Mouse (Mus musculus): ENCODE data around the gene Slc15a1. TPM values are rescaled to one million over a fixed set of nuclear protein-coding genes. Genes with fewer than 3 reads are reported as not detected.

Slc15a1 gene
- polyA plus RNA-seq, 1 experiment from 2014 or later = 0.35 TPM

DNA sequence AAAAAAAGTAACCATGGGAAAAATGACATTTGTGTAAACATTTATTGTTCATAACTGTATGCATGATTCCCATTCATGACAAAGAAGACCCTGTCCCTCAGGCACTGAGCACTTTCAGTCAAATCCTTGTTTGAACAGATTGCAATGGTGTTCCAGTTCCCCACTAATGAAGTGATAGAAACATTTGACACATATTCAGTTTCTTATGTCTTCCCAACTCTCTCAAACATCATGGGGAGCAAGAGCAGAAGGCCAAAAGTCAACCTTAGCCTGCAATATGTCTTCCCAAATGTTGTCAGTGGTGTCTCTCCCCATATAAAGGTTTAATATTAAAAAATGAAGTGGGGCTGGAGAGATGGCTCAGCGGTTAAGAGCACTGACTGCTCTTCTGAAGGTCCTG lies 19.3 kb downstream of the Slc15a1 start:
- Histone ChIP-seq H3K27ac (no peak overlapping the region), H3K9ac (no peak overlapping the region), H3K4me1 (no peaks in the 10 kb centered on the region), H3K9me3 (replicated peaks) (no peaks in the 10 kb centered on the region), H3K4me3 (replicated peaks) (no peak overlapping the region), H3K4me2 (no peak overlapping the region), H3K36me3 (no peaks in the 10 kb centered on the region), H3K27me3 (no peaks in the 10 kb centered on the region)
- no peak for ATAC-seq (replicated peaks; ENCODE audit: low FRiP score)
- 91% methylated on average over 1 of the region's 1 CpGs for WGBS

DNA sequence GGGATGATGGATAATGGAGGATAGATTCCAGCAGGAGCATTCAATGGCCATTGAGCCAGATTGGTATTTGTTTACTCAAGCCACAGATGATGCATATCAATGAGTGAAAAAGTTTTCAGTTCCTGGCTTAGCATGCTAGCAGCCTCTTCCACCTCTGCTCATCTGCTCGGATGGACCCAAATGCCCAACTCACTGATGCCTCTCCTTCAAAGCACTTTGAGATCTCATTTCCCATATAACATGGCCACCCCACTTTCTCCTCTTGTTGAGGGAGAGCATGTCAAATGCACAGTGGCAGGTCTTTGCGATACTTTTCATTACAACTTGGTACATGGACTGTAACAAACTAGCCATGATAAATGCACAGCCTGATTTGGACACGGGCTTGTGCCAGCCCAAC lies 20.6 kb downstream of the Slc15a1 start:
- Histone ChIP-seq H3K36me3 (no peaks in the 10 kb centered on the region), H3K9me3 (replicated peaks) (no peaks in the 10 kb centered on the region), H3K9ac (no peak overlapping the region), H3K27me3 (no peaks in the 10 kb centered on the region), H3K4me3 (replicated peaks) (no peak overlapping the region), H3K4me1 (no peaks in the 10 kb centered on the region), H3K27ac (no peak overlapping the region), H3K4me2 (no peak overlapping the region)
- no peak for ATAC-seq (replicated peaks; ENCODE audit: low FRiP score)
- 85% methylated on average over 3 of the region's 3 CpGs for WGBS

DNA sequence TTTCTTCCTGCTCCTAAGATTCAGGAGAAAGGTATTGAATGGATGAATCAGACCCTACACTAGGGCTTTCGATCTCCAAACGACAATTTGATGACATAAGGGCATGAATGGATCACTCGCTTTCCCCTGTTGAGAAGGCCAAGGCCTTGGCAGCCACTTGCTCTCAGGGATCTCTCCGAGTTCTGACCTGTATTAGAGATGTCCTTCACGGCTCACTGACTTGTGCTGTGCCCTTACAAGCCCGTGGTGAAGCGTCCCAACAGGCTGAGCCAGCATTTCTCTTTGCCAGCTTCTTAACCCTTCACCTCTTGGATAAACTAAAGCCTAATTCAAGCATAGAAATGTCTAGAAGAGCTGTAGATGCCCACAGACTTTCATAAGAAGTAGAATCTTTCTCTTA lies 22.9 kb downstream of the Slc15a1 start:
- Histone ChIP-seq H3K27ac (no peak overlapping the region), H3K4me3 (replicated peaks) (no peak overlapping the region), H3K27me3 (no peaks in the 10 kb centered on the region), H3K4me1 (no peaks in the 10 kb centered on the region), H3K9me3 (replicated peaks) (no peaks in the 10 kb centered on the region), H3K4me2 (no peak overlapping the region), H3K36me3 (no peaks in the 10 kb centered on the region), H3K9ac (no peak overlapping the region)
- WGBS = 61% methylated on average over 7 of the region's 7 CpGs
- no peak for ATAC-seq (replicated peaks; ENCODE audit: low FRiP score)

DNA sequence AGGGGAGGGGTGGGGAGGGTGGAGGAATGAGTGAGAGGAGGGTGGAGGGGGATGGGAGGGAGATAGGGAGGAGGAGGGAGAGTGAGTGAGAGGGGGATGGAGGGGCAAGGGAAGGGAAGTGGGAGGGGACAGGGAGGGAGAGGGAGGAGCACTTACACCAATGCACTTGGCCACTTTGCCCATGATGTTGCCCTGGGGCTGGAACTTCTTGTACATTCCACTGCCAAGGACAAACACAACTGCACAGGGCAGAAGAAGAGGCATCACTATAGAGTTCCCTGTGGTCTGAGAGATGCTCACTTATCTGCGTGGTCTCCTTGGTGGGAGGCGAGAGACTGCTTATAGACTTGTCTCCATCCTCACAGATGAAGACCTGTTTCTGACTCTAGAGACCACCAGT lies 23.5 kb downstream of the Slc15a1 start:
- ATAC-seq (replicated peaks; ENCODE audit: low FRiP score) = no peak
- H3K27me3 ChIP-seq = no peaks in the 10 kb centered on the region
- H3K4me2 ChIP-seq = no peak overlapping the region
- H3K4me1 ChIP-seq = no peaks in the 10 kb centered on the region
- 78% methylated on average over 2 of the region's 2 CpGs for WGBS
- H3K9me3 ChIP-seq (replicated peaks) = no peaks in the 10 kb centered on the region
- H3K9ac ChIP-seq = no peak overlapping the region
- no peaks in the 10 kb centered on the region for H3K36me3 ChIP-seq
- H3K4me3 ChIP-seq (replicated peaks) = no peak overlapping the region
- H3K27ac ChIP-seq = no peak overlapping the region

DNA sequence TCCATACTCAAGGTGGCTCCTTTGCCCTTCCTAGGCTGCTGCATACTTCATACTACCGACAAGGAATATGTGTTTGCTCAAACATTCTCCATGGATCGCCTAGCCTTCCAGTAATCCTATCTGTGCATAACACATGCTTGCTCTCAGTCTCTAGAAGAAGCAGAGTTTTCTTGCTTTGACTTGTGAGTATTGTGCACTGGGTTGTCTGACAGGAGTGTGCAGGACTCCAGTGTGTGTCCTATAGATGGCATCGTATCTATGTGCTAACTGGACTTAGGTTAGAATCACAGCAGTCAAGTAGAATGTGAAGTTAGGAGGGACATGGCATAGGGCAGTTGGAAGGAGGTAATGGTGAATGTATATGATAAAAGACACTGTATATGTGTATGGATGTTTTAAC lies 26.0 kb downstream of the Slc15a1 start:
- no peak overlapping the region for H3K4me2 ChIP-seq
- H3K36me3 ChIP-seq = no peaks in the 10 kb centered on the region
- no peak overlapping the region for H3K9ac ChIP-seq
- H3K4me3 ChIP-seq (replicated peaks) = no peak overlapping the region
- no peaks in the 10 kb centered on the region for H3K4me1 ChIP-seq
- no peak overlapping the region for H3K27ac ChIP-seq
- 81% methylated on average over 3 of the region's 3 CpGs for WGBS
- no peaks in the 10 kb centered on the region for H3K9me3 ChIP-seq (replicated peaks)
- H3K27me3 ChIP-seq = no peaks in the 10 kb centered on the region
- ATAC-seq (replicated peaks; ENCODE audit: low FRiP score) = no peak

DNA sequence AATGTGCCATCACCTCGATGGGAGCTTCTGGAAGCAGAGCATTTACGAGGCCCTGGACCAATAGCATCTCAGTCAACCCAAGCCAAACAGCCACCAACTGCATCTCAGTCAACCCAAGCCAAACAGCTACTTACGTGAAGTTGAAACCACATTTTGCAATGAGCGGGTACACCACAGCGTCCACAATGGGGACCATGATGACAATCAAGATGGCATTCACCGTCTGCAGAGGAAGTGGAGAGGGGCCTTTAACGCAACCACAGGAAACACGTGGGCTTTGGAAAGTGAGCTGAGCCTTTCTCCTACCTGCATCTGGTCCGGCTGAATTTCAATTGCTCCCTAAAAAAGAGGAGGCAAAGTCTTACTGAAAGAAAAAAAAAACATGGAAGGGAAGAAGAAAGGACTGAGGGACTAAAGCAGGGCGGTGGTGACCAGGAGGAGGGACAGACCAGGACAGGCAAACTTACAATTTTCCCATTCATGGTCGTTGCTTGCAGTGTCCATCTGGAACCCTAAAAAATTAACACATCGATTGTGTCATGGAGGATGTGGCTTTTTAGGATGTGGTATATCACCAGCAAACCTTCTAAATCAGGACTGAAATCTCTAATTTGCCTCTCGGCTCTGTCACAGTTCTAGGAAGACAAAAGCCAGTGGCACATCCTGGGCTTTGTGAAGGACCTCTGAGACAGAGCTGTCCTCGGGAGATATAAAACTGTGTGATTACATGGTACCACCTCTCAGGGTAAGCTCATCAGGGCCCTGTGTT lies 26.9 kb downstream of the Slc15a1 start:
- no peak overlapping the region for H3K27ac ChIP-seq
- H3K9me3 ChIP-seq (replicated peaks) = no peaks in the 10 kb centered on the region
- H3K4me1 ChIP-seq = no peaks in the 10 kb centered on the region
- no peak overlapping the region for H3K4me2 ChIP-seq
- H3K4me3 ChIP-seq (replicated peaks) = no peak overlapping the region
- H3K9ac ChIP-seq = no peak overlapping the region
- ATAC-seq (replicated peaks; ENCODE audit: low FRiP score) = no peak
- H3K27me3 ChIP-seq = no peaks in the 10 kb centered on the region
- no peaks in the 10 kb centered on the region for H3K36me3 ChIP-seq
- 84% methylated on average over 14 of the region's 14 CpGs for WGBS

DNA sequence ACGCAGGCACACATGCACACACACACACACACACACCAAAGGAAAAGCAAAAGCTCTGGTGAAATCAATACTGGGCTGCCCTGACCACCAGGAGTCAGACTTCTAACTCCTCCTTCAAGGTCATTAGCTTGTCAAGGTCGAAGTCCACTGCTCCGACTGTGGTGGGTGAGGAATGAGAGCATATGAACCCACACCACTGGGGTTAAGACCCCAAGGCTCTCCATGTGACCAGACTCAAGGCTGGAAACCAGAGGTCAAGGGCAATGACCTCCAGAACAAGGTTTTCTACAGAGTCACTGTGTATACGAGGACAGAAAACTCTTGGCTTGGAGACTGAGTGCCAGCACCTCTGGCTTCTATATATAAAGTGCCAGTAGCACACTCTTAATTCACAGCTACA lies 31.2 kb downstream of the Slc15a1 start:
- Histone ChIP-seq H3K27me3 (no peaks in the 10 kb centered on the region), H3K27ac (no peak overlapping the region), H3K9me3 (replicated peaks) (no peaks in the 10 kb centered on the region), H3K9ac (no peak overlapping the region), H3K36me3 (no peaks in the 10 kb centered on the region), H3K4me2 (no peak overlapping the region), H3K4me3 (replicated peaks) (no peak overlapping the region), H3K4me1 (no peaks in the 10 kb centered on the region)
- WGBS = 73% methylated on average over 4 of the region's 4 CpGs
- no peak for ATAC-seq (replicated peaks; ENCODE audit: low FRiP score)

DNA sequence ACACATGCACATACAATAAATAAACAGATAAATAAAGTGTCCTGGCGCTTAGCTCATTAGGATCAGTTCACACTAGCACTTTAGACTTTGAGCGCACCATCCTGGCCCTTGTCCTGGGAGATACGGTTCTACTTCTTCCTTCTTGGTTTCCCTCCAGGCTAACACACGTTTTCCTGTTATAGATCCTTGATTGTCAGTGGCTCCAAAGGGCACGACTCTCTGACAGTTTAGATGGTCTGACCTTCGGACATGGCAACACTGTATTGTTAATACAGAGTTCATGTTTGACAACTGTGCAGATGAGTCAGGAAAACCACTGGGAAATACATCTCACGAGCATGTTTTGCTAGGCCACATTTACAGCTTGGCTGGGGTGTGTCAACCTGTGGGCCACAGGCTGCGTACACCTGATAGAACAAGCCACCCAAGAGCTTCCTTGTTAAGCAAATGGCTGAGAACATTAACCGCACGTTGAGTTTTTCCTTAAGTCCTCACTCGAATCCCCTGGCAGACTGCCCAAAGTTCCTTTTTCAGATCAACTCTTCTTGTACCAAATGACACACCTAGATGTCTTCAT lies 33.4 kb downstream of the Slc15a1 start:
- no peak for ATAC-seq (replicated peaks; ENCODE audit: low FRiP score)
- WGBS = 77% methylated on average over 11 of the region's 11 CpGs
- H3K9me3 ChIP-seq (replicated peaks) = no peaks in the 10 kb centered on the region

DNA sequence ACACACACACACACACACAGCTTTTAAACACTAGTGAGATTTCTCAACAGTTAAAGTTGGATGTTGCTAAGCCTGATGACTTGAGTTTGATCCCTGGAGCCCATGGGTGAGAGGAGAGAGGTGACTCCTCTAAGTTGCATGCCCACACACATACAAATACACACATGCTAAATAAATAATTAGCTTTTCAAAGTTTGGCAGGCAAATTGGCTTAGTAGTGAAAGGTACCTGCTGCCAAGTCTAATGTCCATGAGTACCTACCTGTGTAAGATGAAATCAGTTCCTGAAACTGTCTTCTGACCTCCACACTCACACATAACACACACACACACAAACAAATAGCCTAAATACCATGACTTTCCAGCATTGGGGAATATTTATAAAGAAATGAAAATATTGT lies 35.5 kb downstream of the Slc15a1 start:
- H3K36me3 ChIP-seq = no peaks in the 10 kb centered on the region
- no peak overlapping the region for H3K9ac ChIP-seq
- no peak overlapping the region for H3K4me3 ChIP-seq (replicated peaks)
- H3K9me3 ChIP-seq (replicated peaks) = no peaks in the 10 kb centered on the region
- no peak overlapping the region for H3K4me2 ChIP-seq
- no peaks in the 10 kb centered on the region for H3K27me3 ChIP-seq
- no peak for ATAC-seq (replicated peaks; ENCODE audit: low FRiP score)
- H3K4me1 ChIP-seq = no peaks in the 10 kb centered on the region
- no peak overlapping the region for H3K27ac ChIP-seq

More for the DNA sequence above, 33.4 kb downstream of the Slc15a1 start:
- Histone ChIP-seq H3K36me3 (no peaks in the 10 kb centered on the region), H3K9ac (no peak overlapping the region), H3K27ac (no peak overlapping the region), H3K4me2 (no peak overlapping the region), H3K4me3 (replicated peaks) (no peak overlapping the region), H3K27me3 (no peaks in the 10 kb centered on the region), H3K4me1 (no peaks in the 10 kb centered on the region)

DNA sequence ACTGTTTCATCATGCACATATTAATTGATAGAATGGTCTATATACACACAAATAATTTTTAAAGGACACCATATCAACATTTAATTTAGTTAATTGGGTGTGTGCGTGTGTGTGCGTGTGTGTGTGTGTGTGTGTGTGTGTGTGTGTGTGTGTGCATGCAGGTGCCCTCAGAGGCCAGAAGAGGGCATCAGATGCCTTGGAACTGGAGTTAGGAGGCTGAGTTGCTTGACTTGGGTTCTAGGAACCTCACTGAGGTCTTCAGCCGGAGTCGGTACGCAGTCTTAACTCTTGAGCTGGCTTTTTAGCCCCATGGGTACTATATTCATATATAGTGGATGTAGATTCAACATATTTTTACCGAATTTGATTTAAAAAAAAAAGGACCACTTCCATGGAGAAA lies 37.4 kb downstream of the Slc15a1 start:
- H3K9me3 ChIP-seq (replicated peaks) = no peaks in the 10 kb centered on the region
- ATAC-seq (replicated peaks; ENCODE audit: low FRiP score) = no peak
- no peaks in the 10 kb centered on the region for H3K4me1 ChIP-seq
- 91% methylated on average over 6 of the region's 6 CpGs for WGBS
- H3K4me3 ChIP-seq (replicated peaks) = no peak overlapping the region
- no peak overlapping the region for H3K27ac ChIP-seq
- no peaks in the 10 kb centered on the region for H3K27me3 ChIP-seq
- no peak overlapping the region for H3K9ac ChIP-seq
- H3K4me2 ChIP-seq = no peak overlapping the region
- no peaks in the 10 kb centered on the region for H3K36me3 ChIP-seq

DNA sequence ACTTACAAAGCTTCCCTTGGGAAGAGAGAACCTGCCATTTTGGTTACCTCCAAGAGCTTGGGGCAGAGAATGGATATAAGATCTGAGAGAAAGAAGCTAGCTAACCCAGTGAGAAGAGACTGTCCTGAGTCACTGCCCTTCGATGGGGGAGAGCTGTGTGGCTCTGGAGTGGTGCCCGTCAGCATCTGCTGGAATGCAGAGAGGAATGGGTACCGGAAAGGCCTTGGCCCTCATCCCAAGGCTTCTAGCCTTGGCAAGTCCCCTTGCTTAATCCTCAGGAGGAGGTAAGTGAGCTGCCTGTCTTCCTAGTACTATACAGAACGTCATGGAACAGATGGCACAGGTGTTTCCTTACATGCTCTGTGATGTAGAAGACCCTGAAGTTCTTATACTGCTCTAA lies 38.6 kb downstream of the Slc15a1 start:
- whole genome bisulfite sequencing = 88% methylated on average over 4 of the region's 4 CpGs
- H3K9me3 ChIP-seq (replicated peaks) = no peaks in the 10 kb centered on the region
- ATAC-seq (replicated peaks; ENCODE audit: low FRiP score) = no peak
- no peak overlapping the region for H3K4me2 ChIP-seq
- H3K27me3 ChIP-seq = no peaks in the 10 kb centered on the region
- H3K27ac ChIP-seq = no peak overlapping the region
- H3K9ac ChIP-seq = no peak overlapping the region
- no peaks in the 10 kb centered on the region for H3K4me1 ChIP-seq
- H3K4me3 ChIP-seq (replicated peaks) = no peak overlapping the region
- no peaks in the 10 kb centered on the region for H3K36me3 ChIP-seq

DNA sequence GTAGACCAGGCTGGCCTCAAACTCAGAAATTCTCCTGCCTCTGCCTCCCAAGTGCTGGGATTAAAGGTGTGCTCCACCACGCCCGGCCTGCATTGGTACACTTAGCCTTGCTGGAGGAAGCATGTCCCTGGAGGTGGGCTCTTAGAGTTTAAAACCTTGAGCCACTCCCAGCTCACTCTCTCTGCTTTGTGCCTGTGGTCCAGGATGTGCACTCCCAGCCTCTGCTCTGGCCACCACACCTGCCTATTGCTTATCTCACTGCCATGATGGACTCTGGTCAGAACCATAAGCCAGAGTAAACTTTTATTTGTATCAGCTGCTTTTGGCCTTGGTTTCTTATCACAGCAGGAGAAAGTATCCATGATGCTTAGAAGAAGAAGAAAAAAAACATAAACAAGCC lies 40.7 kb downstream of the Slc15a1 start:
- 98% methylated on average over 2 of the region's 2 CpGs for WGBS
- Histone ChIP-seq H3K36me3 (no peaks in the 10 kb centered on the region), H3K4me3 (replicated peaks) (no peak overlapping the region), H3K4me1 (no peaks in the 10 kb centered on the region), H3K9me3 (replicated peaks) (no peaks in the 10 kb centered on the region), H3K4me2 (no peak overlapping the region), H3K27me3 (no peaks in the 10 kb centered on the region), H3K27ac (no peak overlapping the region), H3K9ac (no peak overlapping the region)
- no peak for ATAC-seq (replicated peaks; ENCODE audit: low FRiP score)

DNA sequence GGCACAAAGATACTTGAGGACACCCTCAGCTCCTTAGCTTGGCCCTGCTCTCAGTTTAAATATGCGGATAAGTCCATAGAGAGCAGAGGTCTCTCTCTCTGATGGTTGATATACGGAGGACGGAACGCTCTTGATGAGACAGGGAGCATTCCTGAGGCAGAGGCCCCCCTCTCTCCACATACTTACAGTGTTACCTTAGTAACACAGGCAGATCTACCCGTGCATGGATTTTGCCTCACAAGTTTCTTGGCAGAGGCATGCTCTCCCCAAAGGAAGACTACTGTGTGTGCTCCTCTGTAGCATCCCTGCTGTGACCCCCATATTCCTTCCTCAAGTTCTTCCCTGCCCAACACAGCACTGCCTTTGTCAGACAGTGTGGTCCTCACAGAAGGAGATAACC lies 42.3 kb downstream of the Slc15a1 start:
- no peaks in the 10 kb centered on the region for H3K27me3 ChIP-seq
- no peak overlapping the region for H3K4me3 ChIP-seq (replicated peaks)
- H3K36me3 ChIP-seq = no peaks in the 10 kb centered on the region
- H3K4me1 ChIP-seq = no peaks in the 10 kb centered on the region
- WGBS = 76% methylated on average over 5 of the region's 5 CpGs
- no peak overlapping the region for H3K9ac ChIP-seq
- H3K4me2 ChIP-seq = no peak overlapping the region
- H3K9me3 ChIP-seq (replicated peaks) = no peaks in the 10 kb centered on the region
- ATAC-seq (replicated peaks; ENCODE audit: low FRiP score) = no peak
- no peak overlapping the region for H3K27ac ChIP-seq

Data from kidney, embryonic 15.5 days (tissue).